Mouse (Mus musculus) brain, embryonic 14.5 days (tissue): ENCODE measurements around the gene Smyd4. TPM values are rescaled to one million over a fixed set of nuclear protein-coding genes. Genes with fewer than 3 reads are reported as not detected.

Experiments used
- DNase-seq: peaks from one replicate; pipeline ENCODE4 v3.0.0-alpha.2; 2011; ENCODE audit warnings: low read depth
- CTCF ChIP-seq: fragments of 200-500 bp; IDR thresholded peaks from 2 replicates; pipeline ENCODE4 v1.5.1; 2012; ENCODE audit warnings: inconsistent platforms, mild to moderate bottlenecking, moderate library complexity, borderline replicate concordance; ENCODE audit not compliant: insufficient read depth, insufficient read length; ENCODE audit errors: extremely low read depth
- POLR2A ChIP-seq: fragments of 200-500 bp; IDR thresholded peaks from 2 replicates; pipeline ENCODE4 v1.6.1; 2012; ENCODE audit warnings: mild to moderate bottlenecking, inconsistent platforms, borderline replicate concordance; ENCODE audit not compliant: poor library complexity, insufficient read depth, insufficient read length, severe bottlenecking; ENCODE audit errors: extremely low read depth
- polyA plus RNA-seq: library from polyadenylated mRNA; depleted of rRNA; stranded (reverse); fragments of >200 nt; gene quantifications from 2 replicates; pipeline ENCODE4 v1.2.3, GENCODE M21; 2012

The Smyd4 gene
- polyA plus RNA-seq, 1 experiment: 9.9 TPM

DNA sequence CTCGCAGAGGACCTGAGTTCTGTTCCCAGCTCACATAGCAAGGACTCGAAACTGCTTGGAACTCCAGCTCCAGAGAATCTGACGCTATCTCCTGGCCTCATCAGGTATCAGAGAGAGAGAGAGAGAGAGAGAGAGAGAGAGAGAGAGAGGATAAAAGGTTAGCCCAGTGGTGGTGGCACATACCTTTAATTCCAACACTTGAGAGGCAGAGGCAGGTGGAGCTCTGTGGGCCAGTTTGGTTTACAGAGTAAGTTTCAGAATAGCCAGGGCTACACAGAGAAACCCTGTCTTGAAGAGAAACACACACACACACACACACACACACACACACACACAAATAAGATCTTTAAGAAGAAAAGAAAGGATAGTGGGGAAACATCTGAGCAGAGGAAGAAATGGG is 74.9 kb downstream of the Smyd4 start:
- DNase-seq: no peak
- TF ChIP-seq CTCF (no peak), POLR2A (no peak)

DNA sequence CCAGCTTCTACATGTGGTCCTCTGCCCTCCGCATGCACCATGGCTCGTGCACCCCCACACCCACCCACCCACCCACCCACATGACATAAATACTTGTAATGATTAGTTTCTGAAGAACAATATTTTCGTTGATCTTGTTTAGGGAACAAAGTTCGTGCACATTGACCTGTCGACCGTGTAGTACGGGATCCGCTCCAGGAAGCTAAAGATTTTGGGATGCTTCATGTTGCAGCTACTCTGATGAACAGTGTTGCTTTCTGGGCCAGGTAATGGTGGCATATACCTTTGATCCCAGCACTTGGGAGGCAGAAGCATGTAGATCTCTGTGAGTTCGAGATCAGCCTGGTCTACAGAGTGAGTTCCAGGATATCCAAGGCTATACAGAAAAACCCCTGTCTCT is 75.8 kb downstream of the Smyd4 start:
- TF ChIP-seq POLR2A (no peak), CTCF (no peak)
- DNase-seq: no peak

DNA sequence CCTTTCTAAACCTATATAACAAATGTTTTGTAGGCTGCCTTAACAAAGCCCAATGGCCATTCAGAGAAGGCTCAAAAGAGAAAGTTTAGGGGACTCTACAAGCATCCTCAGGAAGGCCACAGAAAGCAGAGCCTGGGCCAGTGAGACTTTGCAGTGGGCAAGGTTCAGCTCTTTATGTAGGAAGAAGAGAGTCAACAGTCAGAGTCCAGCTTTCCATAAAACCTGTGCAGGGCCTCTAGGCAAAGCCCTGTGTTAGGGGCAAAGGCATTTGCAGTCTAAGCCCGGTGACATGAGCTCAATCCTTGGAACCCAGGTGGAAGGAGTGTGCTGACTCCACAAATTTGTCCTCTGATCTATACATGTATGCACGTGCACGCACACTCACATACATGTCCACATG is 76.2 kb downstream of the Smyd4 start:
- no peak for TF ChIP-seq POLR2A
- no peak for TF ChIP-seq CTCF
- DNase-seq: no peak

DNA sequence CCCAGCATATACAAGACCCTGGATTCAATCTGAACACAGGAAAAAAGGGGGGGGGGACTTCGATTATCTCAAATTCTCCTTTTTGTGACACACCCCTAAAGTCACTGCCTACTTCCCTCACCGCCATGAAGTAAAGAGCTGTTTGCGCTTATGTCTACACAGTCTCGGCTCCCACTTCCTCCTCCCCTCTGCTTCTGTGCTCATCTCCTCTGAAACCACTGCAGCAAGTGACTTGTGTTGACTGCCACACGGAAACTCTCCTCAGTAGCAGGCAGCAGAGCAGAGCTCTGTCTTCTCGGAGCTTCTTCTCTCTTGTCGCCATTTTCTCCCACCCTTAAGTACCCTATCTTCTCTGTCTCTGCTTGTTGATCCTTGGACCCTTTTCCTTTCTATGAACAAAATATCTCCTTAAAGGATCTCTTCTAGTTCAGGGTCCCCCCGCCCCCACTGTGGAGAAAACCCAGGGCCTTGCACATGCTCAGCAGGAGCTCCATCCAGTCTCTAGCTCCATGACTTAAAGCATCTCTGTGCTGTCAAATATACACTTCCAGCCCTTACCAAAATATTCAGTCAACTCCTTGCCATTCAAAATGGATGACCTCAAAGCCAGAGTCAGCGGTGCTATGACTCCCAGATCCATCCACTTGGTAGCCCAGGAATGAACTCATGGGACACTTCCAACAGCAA is 80.9 kb downstream of the Smyd4 start:
- TF ChIP-seq CTCF: no peak
- no peak for TF ChIP-seq POLR2A
- DNase-seq: no peak

DNA sequence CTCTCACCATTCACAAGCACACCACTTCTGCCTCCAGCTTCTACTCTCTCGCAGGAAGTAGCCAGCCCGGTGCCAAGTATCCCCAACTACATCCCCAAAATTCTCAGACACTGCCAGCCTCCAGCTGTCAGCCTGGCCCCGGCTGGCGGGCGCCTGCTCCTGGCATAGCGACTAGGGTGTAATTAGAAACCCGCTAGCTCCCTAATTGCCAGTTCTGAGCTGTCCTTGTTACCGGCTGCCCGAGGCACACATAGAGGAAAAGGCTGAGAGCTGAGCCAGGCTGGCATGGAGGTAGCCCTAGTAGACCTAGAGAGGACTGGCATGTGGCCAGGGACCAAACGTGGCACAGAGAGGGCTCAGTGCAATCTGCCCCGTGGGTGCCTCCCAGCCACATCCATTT is 83.1 kb downstream of the Smyd4 start:
- peak; percentile 96 for DNase-seq
- TF ChIP-seq CTCF (no peak), POLR2A (no peak)

DNA sequence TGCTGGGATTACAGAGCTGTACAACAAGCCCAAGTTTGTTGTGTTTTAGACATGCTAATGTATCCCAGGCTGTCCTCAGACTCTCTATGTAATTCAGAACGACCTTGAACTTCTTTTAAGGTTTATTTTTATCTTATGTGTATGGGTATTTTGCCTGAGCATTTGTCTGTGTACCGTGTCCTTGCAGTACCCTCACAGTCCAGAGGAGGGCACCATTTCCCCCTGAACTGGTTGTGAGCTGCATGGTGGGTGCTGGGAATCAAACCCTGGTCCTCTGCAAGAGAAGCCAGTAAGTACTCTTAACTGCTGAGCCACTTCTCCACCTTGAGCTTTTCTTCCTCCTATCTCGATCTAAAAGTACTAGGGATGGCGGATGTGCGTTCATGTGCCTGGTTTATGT is 85.9 kb downstream of the Smyd4 start:
- TF ChIP-seq CTCF: peak; percentile 32; the same call in 1 of the 2 replicates
- no peak for TF ChIP-seq POLR2A

DNA sequence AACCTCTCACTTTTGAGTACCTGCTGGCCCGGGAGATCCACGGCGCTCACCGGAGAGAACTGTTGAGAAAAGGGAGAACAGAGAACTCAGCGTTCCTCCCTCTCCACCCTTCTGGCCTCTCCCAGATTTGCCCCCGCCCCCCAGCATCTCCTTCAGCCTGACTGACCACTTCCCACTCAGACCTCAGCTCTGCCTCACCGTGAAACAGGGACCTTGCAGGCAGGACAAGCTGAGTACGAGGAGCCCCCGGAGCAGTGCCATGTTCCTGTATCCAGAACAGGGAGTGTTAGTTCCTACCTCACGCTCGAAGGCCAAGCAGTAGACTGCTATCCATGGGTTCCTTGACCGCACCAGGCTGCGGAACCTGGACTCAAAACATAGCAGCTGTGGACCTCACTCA is 90.0 kb downstream of the Smyd4 start:
- no peak for TF ChIP-seq CTCF
- no peak for TF ChIP-seq POLR2A
- DNase-seq: no peak

More for the DNA sequence above, 85.9 kb downstream of the Smyd4 start:
- no peak for DNase-seq

DNA sequence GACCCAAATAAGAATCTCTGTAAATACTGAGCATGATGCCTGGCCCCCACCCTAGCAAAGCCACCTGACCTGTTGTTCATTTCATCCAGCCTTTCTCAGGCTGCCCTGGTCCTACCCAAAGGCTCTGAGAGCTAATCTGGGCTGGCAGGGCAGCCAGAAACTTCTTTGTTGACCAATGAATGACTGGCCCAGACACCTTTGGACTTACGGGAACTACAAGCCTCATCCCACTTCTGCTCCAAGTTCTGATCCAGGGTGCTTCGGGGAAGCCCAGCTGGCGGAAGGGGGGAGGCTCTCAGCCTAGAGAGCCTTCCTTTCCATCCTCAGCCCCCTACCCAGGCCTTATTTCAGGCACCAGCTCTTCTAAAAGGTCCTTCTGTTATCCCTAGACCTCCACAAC is 90.6 kb downstream of the Smyd4 start:
- DNase-seq: no peak
- TF ChIP-seq CTCF: no peak
- no peak for TF ChIP-seq POLR2A

DNA sequence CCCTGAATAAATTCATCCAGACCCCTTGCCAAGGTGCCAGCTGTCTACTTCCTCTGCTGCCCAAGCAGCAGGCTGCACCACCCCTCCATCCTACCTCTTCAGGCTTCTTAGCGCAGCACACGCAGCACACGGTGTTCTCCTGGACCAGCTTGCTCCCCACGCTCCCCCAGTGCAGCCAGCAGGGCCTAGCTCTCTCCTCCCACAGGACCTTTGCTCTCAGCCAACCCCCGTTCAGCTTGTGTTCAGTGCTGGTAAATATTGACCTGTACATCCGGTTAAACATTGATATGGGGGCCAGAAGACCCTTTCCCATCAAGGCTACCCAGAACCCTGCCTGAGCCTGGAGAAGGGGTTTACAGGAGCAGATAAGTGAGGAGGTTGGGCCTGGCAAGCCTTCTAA is 91.1 kb downstream of the Smyd4 start, which contains the start of gene Serpinf2:
Gene Serpinf2 (minus strand): TSS at position 229 of the 400 bp plus-strand sequence.
- TF ChIP-seq POLR2A (no peak), CTCF (no peak)
- DNase-seq: no peak

DNA sequence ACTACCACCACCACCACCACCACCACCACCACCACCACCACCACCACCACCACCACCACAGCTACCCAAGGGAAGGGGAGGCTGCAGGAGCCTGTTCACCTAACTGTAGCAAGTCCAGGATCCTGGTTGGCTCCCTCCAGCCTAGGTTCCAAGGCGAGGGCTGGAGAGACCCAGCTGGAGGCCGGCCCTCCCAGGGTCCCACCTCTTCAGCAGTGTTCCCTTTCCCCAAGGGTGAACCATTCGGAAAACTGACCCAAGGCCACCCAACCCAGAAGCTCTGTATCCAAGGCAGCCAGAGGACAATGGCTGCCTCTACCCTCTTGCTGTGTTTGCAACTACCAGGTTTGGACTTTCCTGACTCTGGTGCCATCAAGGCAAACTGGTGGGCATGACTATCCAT is 91.7 kb downstream of the Smyd4 start:
- TF ChIP-seq CTCF (no peak), POLR2A (no peak)
- no peak for DNase-seq

DNA sequence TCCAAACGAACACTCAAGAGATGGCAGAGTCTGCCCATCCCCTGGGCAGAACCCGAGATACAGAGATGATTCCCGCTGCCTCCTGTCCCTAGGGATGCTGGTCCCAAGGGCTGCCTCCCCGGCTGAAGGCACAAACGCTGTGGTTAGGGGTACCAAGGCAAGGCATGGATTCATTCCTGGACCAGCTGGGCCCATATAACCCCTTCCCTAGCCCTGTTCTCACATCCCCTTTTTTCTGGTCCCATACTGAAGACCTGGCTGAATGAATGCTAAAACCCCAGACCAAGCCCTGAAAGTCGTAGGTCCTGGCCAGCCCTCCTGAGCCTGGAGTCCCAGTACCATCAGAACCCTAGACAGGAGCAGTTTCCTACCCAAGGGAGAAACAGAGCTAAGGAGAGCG is 92.8 kb downstream of the Smyd4 start:
- DNase-seq: no peak
- TF ChIP-seq CTCF (no peak), POLR2A (no peak)

DNA sequence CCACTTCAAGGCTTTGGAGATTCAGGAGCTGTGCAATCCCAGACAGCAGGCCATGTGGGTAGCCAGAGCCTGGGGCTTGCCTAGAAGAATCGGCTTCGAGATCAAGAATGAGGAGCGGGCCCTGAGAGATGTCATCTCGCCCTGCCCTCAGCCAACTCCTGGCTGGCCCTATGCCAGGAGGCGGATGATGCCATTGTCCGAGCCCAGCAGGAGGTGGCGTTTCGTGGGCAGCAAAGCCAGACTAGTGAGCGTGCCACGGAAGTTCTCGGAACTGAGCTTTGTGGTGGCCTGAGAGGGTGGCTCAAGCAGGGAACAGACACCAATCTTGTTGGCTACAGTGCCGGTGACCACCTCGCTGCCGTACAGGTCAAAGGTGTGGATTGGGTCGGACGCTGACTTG is 93.4 kb downstream of the Smyd4 start:
- DNase-seq: no peak
- TF ChIP-seq CTCF (no peak), POLR2A (no peak)

DNA sequence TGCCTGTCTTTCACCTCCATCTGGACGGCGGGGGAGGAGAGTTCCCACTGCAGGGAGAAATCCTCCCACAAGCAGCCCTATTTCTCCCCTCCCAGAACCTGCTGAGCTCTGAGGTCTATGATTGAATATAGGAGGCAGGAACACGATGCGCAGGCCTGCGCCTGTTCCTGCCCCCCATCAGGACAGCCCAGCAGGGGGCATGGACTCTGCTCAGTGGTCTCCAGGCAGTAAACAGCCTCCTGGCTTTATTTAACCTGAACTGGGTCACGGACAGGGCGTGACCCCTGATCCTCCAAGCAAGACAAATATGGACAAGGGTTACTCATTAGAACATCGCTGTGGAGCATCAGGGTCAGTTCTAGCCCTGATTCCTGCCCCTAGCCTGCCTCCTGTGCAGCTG is 95.5 kb downstream of the Smyd4 start:
- no peak for TF ChIP-seq CTCF
- TF ChIP-seq POLR2A: no peak
- no peak for DNase-seq

DNA sequence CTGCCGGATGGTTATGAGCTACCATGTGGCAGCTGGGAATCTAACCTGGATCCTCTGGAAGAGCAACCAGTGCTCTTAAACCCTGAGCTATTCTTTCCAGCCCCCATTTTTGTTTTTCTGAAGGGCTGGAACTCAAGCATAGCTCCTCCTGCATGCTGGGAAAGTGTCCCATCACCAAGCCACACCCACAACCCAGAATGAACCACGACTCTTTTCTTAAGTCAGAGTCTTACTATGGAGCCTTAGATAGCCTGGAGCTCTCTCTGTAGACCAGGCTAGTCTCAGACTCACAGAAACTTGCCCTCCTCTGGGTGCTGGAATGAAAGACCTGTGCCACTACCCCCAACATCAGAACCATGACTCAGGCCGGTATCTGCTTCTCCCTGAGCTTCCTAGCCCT is 100.3 kb downstream of the Smyd4 start:
- no peak for DNase-seq

More for the DNA sequence above, 100.3 kb downstream of the Smyd4 start:
- TF ChIP-seq POLR2A: no peak
- TF ChIP-seq CTCF: no peak
